Mouse (Mus musculus) testis, adult 2 months (tissue): ENCODE results near the gene Ctnna2. TPM values are rescaled to one million over a fixed set of nuclear protein-coding genes. Genes with fewer than 3 reads are reported as not detected.

Source experiments
- H3K27ac ChIP-seq: fragments of 200-500 bp; 2 replicates; pipeline ENCODE4 v1.5.1; 2012; ENCODE audit warnings: low read depth, low read length; ENCODE audit not compliant: control insufficient read depth, insufficient read depth
- H3K27me3 ChIP-seq: fragments of 200-500 bp; 2 replicates; pipeline ENCODE4 v1.6.1; 2012; ENCODE audit warnings: mild to moderate bottlenecking, low read length, moderate library complexity; ENCODE audit not compliant: control insufficient read depth, insufficient read depth
- H3K36me3 ChIP-seq: fragments of 200-500 bp; 2 replicates; pipeline ENCODE4 v1.6.1; 2012; ENCODE audit warnings: mild to moderate bottlenecking, low read length; ENCODE audit not compliant: control insufficient read depth, insufficient read depth
- H3K4me1 ChIP-seq: fragments of 200-500 bp; 2 replicates; pipeline ENCODE4 v1.6.1; 2012; ENCODE audit warnings: low read length; ENCODE audit not compliant: control insufficient read depth, insufficient read depth
- H3K4me3 ChIP-seq: fragments of 200-500 bp; 2 replicates; pipeline ENCODE4 v1.5.1; 2012; ENCODE audit warnings: low read depth, mild to moderate bottlenecking, low read length, moderate library complexity, mixed read lengths; ENCODE audit not compliant: control insufficient read depth
- CTCF ChIP-seq: fragments of 200-500 bp; IDR thresholded peaks from 2 replicates; pipeline ENCODE4 v1.5.1; 2012; ENCODE audit warnings: low read depth, mild to moderate bottlenecking, inconsistent platforms, low read length, moderate library complexity; ENCODE audit not compliant: control insufficient read depth, insufficient read depth, insufficient replicate concordance
- POLR2A ChIP-seq: fragments of 200-500 bp; IDR thresholded peaks from 2 replicates; pipeline ENCODE4 v1.6.1; 2012; ENCODE audit warnings: low read depth, mild to moderate bottlenecking, inconsistent platforms, low read length, moderate library complexity; ENCODE audit not compliant: control insufficient read depth
- polyA plus RNA-seq: library from polyadenylated mRNA; depleted of rRNA; stranded (reverse); fragments of >200 nt; gene quantifications from 2 replicates; pipeline ENCODE4 v1.2.3, GENCODE M21; 2012

Ctnna2 gene
- polyA plus RNA-seq, 1 experiment = 7.2 TPM

DNA sequence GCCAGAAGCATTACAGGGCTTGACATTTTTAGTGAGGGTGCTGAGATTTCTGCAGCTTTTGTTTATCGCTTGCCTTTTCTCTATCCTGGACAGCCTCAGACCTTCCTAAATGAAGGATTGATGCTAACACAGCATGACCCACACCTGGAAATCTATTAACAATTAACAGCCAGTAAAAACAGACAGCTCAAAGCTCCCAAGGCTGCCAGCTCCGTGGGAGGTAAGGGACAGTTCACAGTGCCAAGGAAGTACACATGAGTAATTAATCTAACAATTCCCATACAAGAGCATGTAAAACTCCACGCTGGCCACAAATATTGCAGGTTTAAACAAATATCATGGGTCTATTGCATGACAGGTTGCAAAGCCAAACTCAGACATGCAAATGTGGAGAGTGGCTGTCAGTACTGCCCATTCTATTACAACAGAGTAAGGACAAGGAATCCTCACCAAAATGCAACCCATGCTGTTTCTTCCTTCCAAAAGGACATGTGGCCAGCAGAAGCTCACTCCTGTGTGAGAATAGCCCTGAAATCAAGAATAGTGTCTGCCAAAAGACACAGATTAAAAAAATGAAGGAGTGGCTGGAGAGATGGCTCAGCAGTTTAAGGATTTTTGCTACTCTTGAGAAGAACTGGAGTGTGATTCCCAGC, 765.6 kb downstream of the Ctnna2 start:
- H3K4me3 ChIP-seq = no peak overlapping the region
- H3K4me1 ChIP-seq = no peaks in the 10 kb centered on the region
- TF ChIP-seq CTCF (no peak), POLR2A (no peak)
- H3K27ac ChIP-seq = no peak overlapping the region
- no peaks in the 10 kb centered on the region for H3K36me3 ChIP-seq
- H3K27me3 ChIP-seq = no peaks in the 10 kb centered on the region

DNA sequence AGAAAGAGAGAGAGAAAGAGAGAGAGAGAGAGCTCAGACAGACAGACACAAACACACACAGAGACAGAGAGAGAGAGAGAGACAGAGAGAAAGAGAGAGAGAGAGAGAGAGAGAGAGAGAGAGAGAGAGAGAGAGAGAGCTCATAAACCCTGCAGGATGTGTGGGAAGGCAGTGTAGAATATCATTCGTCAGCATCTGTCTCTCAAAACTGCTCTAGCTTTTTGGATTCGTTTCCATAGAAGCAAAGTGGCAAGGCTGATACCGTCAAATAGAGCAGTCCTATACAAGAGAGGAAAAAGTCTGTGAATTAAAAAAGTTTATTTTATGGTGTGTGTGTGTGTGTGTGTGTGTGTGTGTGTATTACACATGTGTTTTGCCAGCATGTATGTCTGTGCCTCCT, 769.6 kb downstream of the Ctnna2 start:
- Histone ChIP-seq H3K4me1 (no peaks in the 10 kb centered on the region), H3K27me3 (no peaks in the 10 kb centered on the region), H3K27ac (no peak overlapping the region), H3K4me3 (no peak overlapping the region), H3K36me3 (no peaks in the 10 kb centered on the region)
- TF ChIP-seq CTCF (no peak), POLR2A (no peak)

DNA sequence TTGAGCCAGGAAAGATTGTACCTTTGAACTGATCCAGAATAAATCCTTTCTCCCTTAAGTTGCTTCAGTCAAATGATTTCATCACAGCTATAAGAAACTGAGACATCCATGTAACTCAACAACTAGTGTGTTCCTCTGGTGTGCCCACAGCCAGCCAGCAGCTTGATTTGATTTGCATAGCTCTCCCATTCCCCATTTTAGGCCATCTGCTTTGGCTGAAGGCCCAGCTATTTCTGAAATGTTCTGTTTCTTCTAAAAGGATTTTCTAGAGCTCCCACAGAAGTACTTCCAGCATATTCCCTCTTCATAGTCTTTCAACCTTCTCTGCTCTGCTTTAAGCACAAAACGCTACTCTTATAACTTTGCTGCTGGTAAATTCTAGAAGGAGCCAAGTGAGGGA, 770.3 kb downstream of the Ctnna2 start:
- Histone ChIP-seq H3K4me3 (no peak overlapping the region), H3K27me3 (no peaks in the 10 kb centered on the region), H3K36me3 (no peaks in the 10 kb centered on the region), H3K27ac (no peak overlapping the region), H3K4me1 (no peaks in the 10 kb centered on the region)
- TF ChIP-seq CTCF (no peak), POLR2A (no peak)

DNA sequence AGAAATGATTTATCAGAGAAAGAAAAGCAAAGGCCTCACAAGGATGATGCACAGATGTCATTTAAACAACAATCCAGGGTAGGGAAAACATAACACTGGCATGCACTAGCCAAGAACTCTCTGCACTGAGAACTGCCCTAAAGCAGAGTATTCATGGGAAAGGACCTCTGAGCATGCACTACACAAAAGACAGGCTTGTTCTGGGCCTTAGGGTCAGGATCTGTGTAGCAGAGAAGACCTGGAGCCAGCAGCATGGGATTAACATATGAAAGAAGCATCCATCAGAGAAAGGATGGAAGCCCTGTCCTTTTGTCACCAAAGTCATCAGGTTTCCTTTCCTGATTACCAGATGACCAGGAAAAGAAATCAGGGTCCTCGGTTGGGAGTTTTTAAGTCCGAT, 780.1 kb downstream of the Ctnna2 start:
- H3K27me3 ChIP-seq = no peaks in the 10 kb centered on the region
- H3K4me3 ChIP-seq = no peak overlapping the region
- H3K27ac ChIP-seq = no peak overlapping the region
- no peaks in the 10 kb centered on the region for H3K36me3 ChIP-seq
- TF ChIP-seq POLR2A (no peak), CTCF (no peak)
- no peaks in the 10 kb centered on the region for H3K4me1 ChIP-seq

DNA sequence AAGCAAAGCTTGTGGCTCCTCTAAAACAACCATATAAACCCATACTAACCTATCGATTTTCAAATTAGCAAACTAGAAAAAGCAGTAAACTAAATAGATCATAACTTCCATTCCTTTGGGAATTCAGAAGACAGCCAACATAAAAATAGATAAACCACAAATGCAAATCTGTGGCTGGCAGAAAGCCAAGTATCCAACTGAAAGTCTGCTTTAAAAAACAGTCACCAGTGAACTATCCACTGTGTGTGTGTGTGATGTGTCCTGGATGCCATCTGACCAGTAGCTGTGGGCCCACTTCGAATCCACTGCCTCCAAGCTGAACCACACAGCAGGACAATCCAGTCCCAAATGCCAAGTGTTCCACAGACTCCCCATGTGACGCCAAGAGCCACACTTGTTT, 782.8 kb downstream of the Ctnna2 start:
- Histone ChIP-seq H3K27me3 (no peaks in the 10 kb centered on the region), H3K4me3 (no peak overlapping the region), H3K27ac (no peak overlapping the region), H3K36me3 (no peaks in the 10 kb centered on the region), H3K4me1 (no peaks in the 10 kb centered on the region)
- TF ChIP-seq POLR2A (no peak), CTCF (no peak)

DNA sequence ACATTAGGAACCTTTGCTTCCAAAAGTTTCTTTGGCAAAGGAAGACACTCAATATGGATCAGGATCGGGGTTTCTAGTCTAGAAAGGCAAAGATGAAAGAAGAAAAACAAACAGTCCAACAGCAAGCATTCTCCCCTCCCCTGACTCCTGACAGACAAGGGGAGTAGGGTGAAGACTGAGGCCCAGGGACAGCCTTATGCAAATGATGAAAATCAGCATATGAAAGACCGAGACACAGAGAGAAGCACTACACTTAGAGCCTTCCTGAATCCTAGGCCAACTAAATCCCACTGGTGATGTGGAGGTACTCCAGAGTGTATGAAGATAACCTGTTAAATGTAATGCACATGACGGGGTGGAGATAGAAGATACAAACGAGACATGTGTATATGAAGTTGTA, 787.9 kb downstream of the Ctnna2 start:
- Histone ChIP-seq H3K4me3 (no peak overlapping the region), H3K4me1 (no peaks in the 10 kb centered on the region), H3K36me3 (no peaks in the 10 kb centered on the region), H3K27me3 (no peaks in the 10 kb centered on the region), H3K27ac (no peak overlapping the region)
- TF ChIP-seq CTCF (no peak), POLR2A (no peak)

DNA sequence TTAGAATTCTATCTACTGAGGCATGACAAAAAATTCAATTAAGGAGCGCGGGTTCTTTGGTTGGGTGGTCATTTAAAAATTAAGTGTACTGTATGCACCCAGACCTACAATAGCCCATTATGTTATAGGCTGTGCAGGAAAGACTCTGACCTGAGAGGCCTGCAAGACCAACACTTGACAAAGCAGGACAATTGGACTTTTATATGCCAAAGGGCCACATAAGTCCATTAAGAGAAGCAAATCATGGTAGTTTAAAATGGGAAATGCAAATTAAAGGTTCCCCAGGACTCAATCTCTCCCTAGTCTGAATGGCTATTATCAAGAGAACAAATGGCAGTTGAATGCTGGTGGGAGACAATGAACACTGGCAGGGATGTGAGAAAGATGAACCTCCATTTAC, 790.9 kb downstream of the Ctnna2 start:
- Histone ChIP-seq H3K4me1 (no peaks in the 10 kb centered on the region), H3K4me3 (no peak overlapping the region), H3K27me3 (no peaks in the 10 kb centered on the region), H3K27ac (no peak overlapping the region), H3K36me3 (no peaks in the 10 kb centered on the region)
- TF ChIP-seq CTCF (no peak), POLR2A (no peak)

DNA sequence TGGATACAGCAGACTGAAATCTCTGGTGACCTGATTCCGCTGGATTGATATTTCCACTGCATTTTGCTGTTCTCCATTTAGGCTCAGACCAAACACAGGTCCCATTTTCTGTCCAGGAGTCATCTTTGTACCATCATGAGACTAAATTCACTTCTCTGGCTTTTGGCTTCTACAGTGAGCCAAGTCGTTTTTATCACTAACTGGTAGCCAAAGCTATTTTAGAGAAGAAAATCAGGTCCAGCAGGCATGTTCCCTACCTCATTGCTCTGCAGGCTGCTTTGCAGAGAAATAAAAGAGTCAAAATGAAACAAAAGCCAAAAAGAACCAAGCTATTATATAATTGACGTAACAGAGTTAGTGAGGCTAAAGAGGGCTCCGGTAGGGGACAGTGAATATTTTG, 793.7 kb downstream of the Ctnna2 start:
- H3K36me3 ChIP-seq = no peaks in the 10 kb centered on the region
- no peaks in the 10 kb centered on the region for H3K4me1 ChIP-seq
- H3K27ac ChIP-seq = no peak overlapping the region
- no peak overlapping the region for H3K4me3 ChIP-seq
- TF ChIP-seq POLR2A = no peak
- no peak for TF ChIP-seq CTCF
- no peaks in the 10 kb centered on the region for H3K27me3 ChIP-seq
